Mouse (Mus musculus) limb, embryonic 13.5 days (tissue): ENCODE measurements around the gene Atrn. TPM values are rescaled to one million over a fixed set of nuclear protein-coding genes. Genes with fewer than 3 reads are reported as not detected.
A peak's percentile ranks its signal among the peaks of the same experiment; 100 is the strongest.

Experiments
- ATAC-seq: fragments of 200-750 bp; cut with Nextera tagmentation; 2 replicates; pipeline ENCODE4 v1.8.0; 2017; ENCODE audit warnings: low read depth, moderate number of reproducible peaks, moderate TSS enrichment; ENCODE audit not compliant: low FRiP score
- H3K27ac ChIP-seq: fragments of 300-500 bp; sonication (generic); 2 replicates; pipeline ENCODE4 v1.5.1; 2015; ENCODE audit warnings: inconsistent platforms, mild to moderate bottlenecking, moderate library complexity
- H3K27me3 ChIP-seq: fragments of 300-500 bp; sonication (generic); 2 replicates; pipeline ENCODE4 v1.6.1; 2015; ENCODE audit warnings: mild to moderate bottlenecking, inconsistent platforms
- H3K36me3 ChIP-seq: fragments of 300-500 bp; sonication (generic); 2 replicates; pipeline ENCODE4 v1.6.1; 2015; ENCODE audit warnings: inconsistent platforms, mild to moderate bottlenecking, moderate library complexity
- H3K4me1 ChIP-seq: fragments of 300-500 bp; sonication (generic); 2 replicates; pipeline ENCODE4 v1.6.1; 2015; ENCODE audit warnings: inconsistent platforms
- H3K4me2 ChIP-seq: fragments of 300-500 bp; sonication (generic); replicated peaks from 2 replicates; pipeline ENCODE4 v1.6.1; 2015; ENCODE audit warnings: inconsistent platforms, mild to moderate bottlenecking, moderate library complexity
- H3K4me3 ChIP-seq: fragments of 300-500 bp; sonication (generic); 2 replicates; pipeline ENCODE4 v1.5.1; 2015; ENCODE audit warnings: moderate library complexity, mild to moderate bottlenecking, inconsistent platforms
- H3K9ac ChIP-seq: fragments of 300-500 bp; sonication (generic); 2 replicates; pipeline ENCODE4 v1.6.1; 2015; ENCODE audit warnings: mild to moderate bottlenecking, inconsistent platforms
- H3K9me3 ChIP-seq: fragments of 300-500 bp; sonication (generic); 2 replicates; pipeline ENCODE4 v1.6.1; 2016; ENCODE audit warnings: inconsistent platforms
- WGBS: fragments of 180-500 bp; shearing (Covaris S2); methylation state at CpG from one replicate; pipeline ENCODE4 v1.1.7; 2015; 5-methylcytosine and 5-hydroxymethylcytosine counted together
- polyA plus RNA-seq: library from polyadenylated mRNA; unstranded; fragments of >200 nt; fragmentation: Nextera tagmentation; extraction: Ambion mirVana; gene quantifications from 2 replicates; pipeline ENCODE4 v1.2.1, GENCODE M21; 2015

The Atrn gene
- polyA plus RNA-seq, 1 experiment from 2014 or later: 8.5 TPM

GRCm38 (mm10) chr2:131044989-131045720 lies 138.9 kb downstream of the Atrn start:
- Histone ChIP-seq H3K9ac (no peak overlapping the region), H3K4me3 (no peak overlapping the region), H3K36me3 (no peaks in the 10 kb centered on the region), H3K4me1 (peaks cover 31% of the 10 kb centered on the region), H3K27ac (no peak overlapping the region), H3K4me2 (no peak overlapping the region), H3K9me3 (no peaks in the 10 kb centered on the region), H3K27me3 (peaks cover 35% of the 10 kb centered on the region)
- WGBS: 58% methylated on average over 9 of the region's 9 CpGs
- ATAC-seq: no peak

GRCm38 (mm10) chr2:131046025-131046424 lies 139.7 kb downstream of the Atrn start:
- Histone ChIP-seq H3K4me1 (peaks cover 23% of the 10 kb centered on the region), H3K9me3 (no peaks in the 10 kb centered on the region), H3K4me2 (no peak overlapping the region), H3K27ac (no peak overlapping the region), H3K9ac (no peak overlapping the region), H3K36me3 (no peaks in the 10 kb centered on the region), H3K27me3 (peaks cover 28% of the 10 kb centered on the region), H3K4me3 (no peak overlapping the region)
- ATAC-seq: no peak
- WGBS: 78% methylated on average over 2 of the region's 2 CpGs

GRCm38 (mm10) chr2:131052043-131052442 lies 145.7 kb downstream of the Atrn start:
- Histone ChIP-seq H3K36me3 (no peaks in the 10 kb centered on the region), H3K9me3 (no peaks in the 10 kb centered on the region), H3K4me3 (no peak overlapping the region), H3K4me1 (peaks cover 39% of the 10 kb centered on the region), H3K4me2 (no peak overlapping the region), H3K9ac (no peak overlapping the region), H3K27ac (no peak overlapping the region), H3K27me3 (peaks cover 64% of the 10 kb centered on the region)
- 71% methylated on average over 5 of the region's 5 CpGs for WGBS
- no peak for ATAC-seq

- H3K9ac ChIP-seq: no peak overlapping the region
- no peak overlapping the region for H3K4me2 ChIP-seq
- no peaks in the 10 kb centered on the region for H3K9me3 ChIP-seq
- H3K27ac ChIP-seq: no peak overlapping the region
- H3K36me3 ChIP-seq: no peaks in the 10 kb centered on the region
- ATAC-seq: no peak
- peaks cover 69% of the 10 kb centered on the region for H3K27me3 ChIP-seq
- no peak overlapping the region for H3K4me3 ChIP-seq
- 69% methylated on average over 6 of the region's 6 CpGs for WGBS
- peaks cover 35% of the 10 kb centered on the region for H3K4me1 ChIP-seq
These were observed 146.6 kb downstream of the Atrn start for GRCm38 (mm10) chr2:131052862-131053418.

GRCm38 (mm10) chr2:131053851-131054645 lies 147.8 kb downstream of the Atrn start:
- Histone ChIP-seq H3K36me3 (no peaks in the 10 kb centered on the region), H3K9me3 (no peaks in the 10 kb centered on the region), H3K4me3 (peak overlapping the region; percentile 41), H3K9ac (peak overlapping the region; percentile 25), H3K4me2 (peak overlapping the region; percentile 60), H3K4me1 (peaks cover 40% of the 10 kb centered on the region), H3K27ac (no peak overlapping the region), H3K27me3 (peaks cover 70% of the 10 kb centered on the region)
- ATAC-seq: no peak
- 1% methylated on average over 45 of the region's 45 CpGs for WGBS

- peak overlapping the region; percentile 25 for H3K9ac ChIP-seq
- 4% methylated on average over 21 of the region's 21 CpGs for WGBS
- no peak for ATAC-seq
These were observed 148.5 kb downstream of the Atrn start for GRCm38 (mm10) chr2:131054646-131055264.

GRCm38 (mm10) chr2:131055631-131056030 lies 149.3 kb downstream of the Atrn start:
- ATAC-seq: no peak
- Histone ChIP-seq H3K27me3 (peaks cover 66% of the 10 kb centered on the region), H3K4me1 (peaks cover 55% of the 10 kb centered on the region), H3K27ac (no peak overlapping the region), H3K4me2 (peak overlapping the region; percentile 39), H3K4me3 (0 out of 2 replicates have a peak overlapping the region, but pooled peaks have one; percentile 0), H3K9me3 (no peaks in the 10 kb centered on the region), H3K36me3 (no peaks in the 10 kb centered on the region), H3K9ac (0 out of 2 replicates have a peak overlapping the region, but pooled peaks have one; percentile 19)
- WGBS: 4% methylated on average over 10 of the region's 10 CpGs

More at GRCm38 (mm10) chr2:131054646-131055264, 148.5 kb downstream of the Atrn start:
- H3K27ac ChIP-seq: no peak overlapping the region
- H3K36me3 ChIP-seq: no peaks in the 10 kb centered on the region
- peaks cover 47% of the 10 kb centered on the region for H3K4me1 ChIP-seq
- H3K27me3 ChIP-seq: peaks cover 70% of the 10 kb centered on the region
- H3K4me2 ChIP-seq: peak overlapping the region; percentile 60
- no peaks in the 10 kb centered on the region for H3K9me3 ChIP-seq
- peak overlapping the region; percentile 41 for H3K4me3 ChIP-seq

GRCm38 (mm10) chr2:131056191-131056590 lies 149.9 kb downstream of the Atrn start:
- no peak overlapping the region for H3K27ac ChIP-seq
- ATAC-seq: no peak
- no peak overlapping the region for H3K4me3 ChIP-seq
- 1% methylated on average over 10 of the region's 10 CpGs for WGBS
- H3K4me2 ChIP-seq: peak overlapping the region; percentile 39
- H3K9ac ChIP-seq: 0 out of 2 replicates have a peak overlapping the region, but pooled peaks have one; percentile 19
- H3K4me1 ChIP-seq: peaks cover 61% of the 10 kb centered on the region
- H3K9me3 ChIP-seq: no peaks in the 10 kb centered on the region
- H3K27me3 ChIP-seq: peaks cover 64% of the 10 kb centered on the region
- no peaks in the 10 kb centered on the region for H3K36me3 ChIP-seq

GRCm38 (mm10) chr2:131058672-131059071 lies 152.4 kb downstream of the Atrn start:
- H3K27me3 ChIP-seq: peaks cover 59% of the 10 kb centered on the region
- H3K36me3 ChIP-seq: no peaks in the 10 kb centered on the region
- H3K27ac ChIP-seq: no peak overlapping the region
- no peak overlapping the region for H3K9ac ChIP-seq
- WGBS: 91% methylated on average over 8 of the region's 8 CpGs
- no peaks in the 10 kb centered on the region for H3K9me3 ChIP-seq
- H3K4me2 ChIP-seq: no peak overlapping the region
- ATAC-seq: no peak
- no peak overlapping the region for H3K4me3 ChIP-seq
- H3K4me1 ChIP-seq: peaks cover 74% of the 10 kb centered on the region

GRCm38 (mm10) chr2:131059377-131059776 lies 153.1 kb downstream of the Atrn start:
- H3K9ac ChIP-seq: no peak overlapping the region
- H3K36me3 ChIP-seq: no peaks in the 10 kb centered on the region
- H3K4me1 ChIP-seq: peaks cover 67% of the 10 kb centered on the region
- H3K27ac ChIP-seq: peak overlapping the region; percentile 76
- no peak overlapping the region for H3K4me3 ChIP-seq
- peaks cover 56% of the 10 kb centered on the region for H3K27me3 ChIP-seq
- no peak for ATAC-seq
- H3K4me2 ChIP-seq: peak overlapping the region; percentile 36
- H3K9me3 ChIP-seq: no peaks in the 10 kb centered on the region
- 32% methylated on average over 1 of the region's 1 CpGs for WGBS

- Histone ChIP-seq H3K9ac (0 out of 2 replicates have a peak overlapping the region, but pooled peaks have one; percentile 39), H3K4me1 (peaks cover 62% of the 10 kb centered on the region), H3K4me3 (no peak overlapping the region), H3K4me2 (peak overlapping the region; percentile 36), H3K9me3 (no peaks in the 10 kb centered on the region), H3K27me3 (peaks cover 56% of the 10 kb centered on the region), H3K27ac (peak overlapping the region; percentile 76), H3K36me3 (no peaks in the 10 kb centered on the region)
- peak; percentile 49; the same call in 1 of the 2 replicates for ATAC-seq
- WGBS: 45% methylated on average over 9 of the region's 9 CpGs
These were observed 153.7 kb downstream of the Atrn start for GRCm38 (mm10) chr2:131059781-131060540.
